Mouse (Mus musculus) C2C12 (cell line): ENCODE measurements around the gene Frmd4b.

ENCODE experiments used
- CTCF ChIP-seq: IDR thresholded peaks from one replicate; pipeline ENCODE4 v1.5.1; 2011; ENCODE audit not compliant: control insufficient read depth, insufficient read depth, insufficient read length
- MAX ChIP-seq: IDR thresholded peaks from one replicate; pipeline ENCODE4 v1.6.1; 2011; ENCODE audit warnings: mild to moderate bottlenecking, control low read depth
- MYOD1 ChIP-seq: IDR thresholded peaks from one replicate; pipeline ENCODE4 v1.6.1; 2011; ENCODE audit warnings: low read depth; ENCODE audit not compliant: control insufficient read depth, insufficient read length
- MYOG ChIP-seq: IDR thresholded peaks from one replicate; pipeline ENCODE4 v1.6.1; 2011; ENCODE audit not compliant: control insufficient read depth, insufficient read length; ENCODE audit errors: extremely low read depth
- USF1 ChIP-seq: IDR thresholded peaks from one replicate; pipeline ENCODE4 v1.6.1; 2011; ENCODE audit warnings: low read depth, mild to moderate bottlenecking, control low read depth, moderate library complexity

GRCm38 (mm10) chr6:97316716-97317115, 300.6 kb downstream of the Frmd4b start:
- TF ChIP-seq MAX, result no peak
- TF ChIP-seq CTCF, result no peak
- no peak for TF ChIP-seq MYOD1
- no peak for TF ChIP-seq MYOG
- no peak for TF ChIP-seq USF1
